Mouse (Mus musculus) myocyte (in vitro differentiated cells): ENCODE data around the gene Ubac2.

ENCODE experiments used
- E2F4 ChIP-seq: IDR thresholded peaks from one replicate; pipeline ENCODE4 v1.6.1; 2011; ENCODE audit warnings: mild to moderate bottlenecking, control low read depth, moderate library complexity; ENCODE audit not compliant: insufficient read depth
- MAX ChIP-seq: IDR thresholded peaks from one replicate; pipeline ENCODE4 v1.6.1; 2011; ENCODE audit warnings: low read depth, mild to moderate bottlenecking, control low read depth
- MYOG ChIP-seq, 3 experiments: IDR thresholded peaks; one replicate each; pipeline ENCODE4 v1.6.1; 2011; ENCODE audit warnings: control low read depth in 2 of 3, low read depth in 2 of 3, mild to moderate bottlenecking in 2 of 3; ENCODE audit not compliant: insufficient read length in 2 of 3, control insufficient read depth in 1 of 3, insufficient read depth in 1 of 3
- POLR2A ChIP-seq: IDR thresholded peaks from one replicate; pipeline ENCODE4 v1.6.1; 2011; ENCODE audit warnings: low read depth, mild to moderate bottlenecking, control low read depth, moderate library complexity; ENCODE audit not compliant: insufficient read length
- TCF3 ChIP-seq: IDR thresholded peaks from one replicate; pipeline ENCODE4 v1.6.1; 2011; ENCODE audit warnings: low read depth, control low read depth; ENCODE audit not compliant: insufficient read length
- USF1 ChIP-seq: IDR thresholded peaks from one replicate; pipeline ENCODE4 v1.6.1; 2011; ENCODE audit warnings: low read depth, mild to moderate bottlenecking, control low read depth, moderate library complexity

GRCm38 (mm10) chr14:121970402-121970801 lies 92.0 kb downstream of the Ubac2 start:
- TF ChIP-seq USF1 (no peak), E2F4 (no peak), POLR2A (no peak), TCF3 (no peak), MAX (no peak), MYOG (IDR thresholded peaks at IDR 0.05; ENCODE audit: control insufficient read depth in 1 of 3, insufficient read depth in 1 of 3, insufficient read length in 2 of 3, low read depth in 2 of 3) (no peak)
